Mouse (Mus musculus): Measurements from ENCODE around the gene Stim2. TPM values are rescaled to one million over a fixed set of nuclear protein-coding genes. Genes with fewer than 3 reads are reported as not detected.

The Stim2 gene
- polyA plus RNA-seq, 1 experiment from 2014 or later: 26.0 TPM

DNA sequence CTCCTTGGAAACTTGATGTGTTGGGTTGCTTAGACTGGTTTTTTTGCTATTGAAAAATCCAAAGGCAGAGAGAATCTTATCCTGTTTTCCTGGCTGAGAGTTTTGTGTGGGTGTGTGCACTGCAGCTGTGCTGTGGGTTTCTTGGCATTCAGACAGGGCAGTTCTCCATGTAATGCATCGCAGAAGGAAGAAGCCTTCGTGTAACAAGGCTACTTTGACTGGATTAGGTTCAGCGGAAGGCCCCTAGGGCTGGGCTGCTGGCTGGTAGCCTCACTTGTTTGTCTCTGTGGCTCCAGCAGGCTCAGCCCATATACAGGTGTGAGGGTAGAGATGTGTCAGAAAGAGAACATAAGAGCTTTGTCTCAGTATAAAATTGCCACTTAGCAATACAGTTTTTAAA lies 102.6 kb downstream of the Stim2 start:
- Histone ChIP-seq H3K9me3 (ENCODE audit: control insufficient read depth, low read length) (no peaks in the 10 kb centered on the region), H3K4me2 (replicated peaks; ENCODE audit: low read depth, low read length) (no peak overlapping the region), H3K36me3 (ENCODE audit: control insufficient read depth, insufficient read depth, low read length) (peaks cover 8% of the 10 kb centered on the region), H3K4me3 (ENCODE audit: low read length) (no peak overlapping the region), H3K27ac (ENCODE audit: low read depth, low read length) (no peak overlapping the region), H3K27me3 (ENCODE audit: control insufficient read depth, insufficient read depth, low read length) (no peaks in the 10 kb centered on the region), H3K4me1 (ENCODE audit: control insufficient read depth, insufficient read depth, low read length) (0 out of 2 replicates have a peak, but pooled peaks cover 5% of the 10 kb centered on the region), H3K9ac (ENCODE audit: low read depth, low read length) (no peak overlapping the region)
- WGBS: 56% methylated on average over 3 of the region's 3 CpGs
- ATAC-seq (ENCODE audit: low FRiP score, low TSS enrichment): no peak

DNA sequence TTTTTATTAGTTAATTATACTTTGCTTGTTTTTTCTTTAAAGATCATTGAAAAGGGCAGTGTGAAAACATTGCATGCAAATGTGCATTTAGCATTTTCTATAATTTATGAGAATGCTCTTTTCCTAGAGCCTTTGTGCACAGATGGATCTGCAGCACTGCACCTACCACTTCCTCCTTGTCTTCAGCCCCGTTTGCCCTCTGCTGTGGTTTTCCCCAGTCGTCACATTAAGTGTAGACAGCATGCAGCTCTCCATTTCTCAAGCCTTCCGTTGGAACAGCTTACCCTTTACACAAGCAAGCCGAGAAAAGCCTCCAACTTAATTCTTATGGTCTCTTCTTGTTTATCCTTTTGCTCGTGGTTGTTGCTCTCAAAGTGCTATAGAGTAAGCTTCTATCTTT lies 103.0 kb downstream of the Stim2 start:
- Histone ChIP-seq H3K27me3 (ENCODE audit: control insufficient read depth, insufficient read depth, low read length) (no peaks in the 10 kb centered on the region), H3K9ac (ENCODE audit: low read depth, low read length) (no peak overlapping the region), H3K9me3 (ENCODE audit: control insufficient read depth, low read length) (no peaks in the 10 kb centered on the region), H3K4me2 (replicated peaks; ENCODE audit: low read depth, low read length) (no peak overlapping the region), H3K27ac (ENCODE audit: low read depth, low read length) (no peak overlapping the region), H3K4me3 (ENCODE audit: low read length) (no peak overlapping the region), H3K36me3 (ENCODE audit: control insufficient read depth, insufficient read depth, low read length) (peaks cover 8% of the 10 kb centered on the region), H3K4me1 (ENCODE audit: control insufficient read depth, insufficient read depth, low read length) (0 out of 2 replicates have a peak, but pooled peaks cover 5% of the 10 kb centered on the region)
- WGBS: 68% methylated on average over 5 of the region's 5 CpGs
- ATAC-seq (ENCODE audit: low FRiP score, low TSS enrichment): no peak

DNA sequence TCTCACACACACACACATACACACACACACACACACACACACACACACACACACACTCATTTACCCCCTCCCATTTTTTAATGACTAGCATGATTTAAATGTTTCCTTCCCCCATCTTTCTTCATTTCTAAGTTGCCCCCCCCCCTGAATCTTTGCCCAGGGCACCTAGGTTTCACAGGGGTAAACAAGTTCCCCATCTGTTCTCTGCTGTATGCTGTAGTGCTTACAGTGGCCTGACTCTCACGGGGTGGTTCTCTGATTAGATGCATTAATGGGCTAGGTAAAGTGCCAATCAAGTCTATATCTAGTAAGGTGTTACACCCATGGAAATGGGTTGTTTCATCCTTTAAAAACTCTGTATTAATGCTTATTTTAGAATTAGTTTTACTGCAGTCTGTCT lies 103.7 kb downstream of the Stim2 start:
- WGBS: 91% methylated on average over 1 of the region's 1 CpGs
- peaks cover 8% of the 10 kb centered on the region for H3K36me3 ChIP-seq (ENCODE audit: control insufficient read depth, insufficient read depth, low read length)
- no peak for ATAC-seq (ENCODE audit: low FRiP score, low TSS enrichment)
- 0 out of 2 replicates have a peak, but pooled peaks cover 5% of the 10 kb centered on the region for H3K4me1 ChIP-seq (ENCODE audit: control insufficient read depth, insufficient read depth, low read length)
- H3K9me3 ChIP-seq (ENCODE audit: control insufficient read depth, low read length): no peaks in the 10 kb centered on the region
- no peaks in the 10 kb centered on the region for H3K27me3 ChIP-seq (ENCODE audit: control insufficient read depth, insufficient read depth, low read length)
- H3K9ac ChIP-seq (ENCODE audit: low read depth, low read length): no peak overlapping the region
- H3K27ac ChIP-seq (ENCODE audit: low read depth, low read length): no peak overlapping the region
- no peak overlapping the region for H3K4me2 ChIP-seq (replicated peaks; ENCODE audit: low read depth, low read length)
- H3K4me3 ChIP-seq (ENCODE audit: low read length): no peak overlapping the region

DNA sequence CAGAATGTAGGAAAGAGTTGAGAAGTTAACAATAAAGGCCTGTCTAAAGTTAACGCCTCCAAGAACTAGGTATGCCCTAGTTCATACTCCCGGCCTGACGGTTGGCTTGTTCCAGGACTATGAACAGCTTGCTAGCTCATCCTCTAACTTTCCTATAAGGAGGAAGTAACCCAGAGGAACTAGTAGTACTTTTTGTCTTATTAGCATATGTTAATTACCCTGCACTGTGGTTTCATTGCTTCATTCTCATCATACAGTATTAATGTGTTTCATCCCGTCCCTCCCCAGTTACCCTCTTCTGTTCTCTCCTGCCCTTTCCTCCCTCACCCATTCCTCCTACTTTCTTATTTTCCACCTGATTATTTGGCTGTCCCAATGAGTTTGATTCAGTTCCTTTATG lies 108.4 kb downstream of the Stim2 start:
- no peaks in the 10 kb centered on the region for H3K27me3 ChIP-seq (ENCODE audit: control insufficient read depth, insufficient read depth, low read length)
- peaks cover 8% of the 10 kb centered on the region for H3K36me3 ChIP-seq (ENCODE audit: control insufficient read depth, insufficient read depth, low read length)
- WGBS: 85% methylated on average over 4 of the region's 4 CpGs
- H3K4me3 ChIP-seq (ENCODE audit: low read length): no peak overlapping the region
- no peak for ATAC-seq (ENCODE audit: low FRiP score, low TSS enrichment)
- no peak overlapping the region for H3K27ac ChIP-seq (ENCODE audit: low read depth, low read length)
- H3K4me1 ChIP-seq (ENCODE audit: control insufficient read depth, insufficient read depth, low read length): no peaks in the 10 kb centered on the region
- H3K9me3 ChIP-seq (ENCODE audit: control insufficient read depth, low read length): no peaks in the 10 kb centered on the region
- H3K4me2 ChIP-seq (replicated peaks; ENCODE audit: low read depth, low read length): no peak overlapping the region
- H3K9ac ChIP-seq (ENCODE audit: low read depth, low read length): no peak overlapping the region

DNA sequence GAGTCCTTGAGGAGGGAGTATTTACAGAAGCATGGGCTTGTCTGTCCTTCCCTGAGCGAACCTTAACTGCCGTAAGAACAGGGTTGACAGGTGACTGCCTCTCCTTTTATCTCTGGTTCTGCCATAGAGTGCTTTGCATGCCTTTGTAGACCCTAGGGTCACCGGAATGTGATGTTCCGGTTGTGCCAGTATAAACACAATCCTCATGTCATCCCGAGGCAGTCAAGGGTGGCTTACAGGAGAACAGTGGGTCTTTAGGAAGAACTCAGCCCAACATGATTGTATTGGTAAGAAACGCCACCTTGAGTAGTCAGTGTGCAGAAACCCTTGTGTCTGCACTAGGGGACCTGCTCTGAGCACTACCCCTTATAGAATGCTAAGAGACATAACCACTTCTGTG lies 108.8 kb downstream of the Stim2 start:
- ATAC-seq (ENCODE audit: low FRiP score, low TSS enrichment): peak; percentile 49; the same call in 1 of the 2 replicates
- no peak overlapping the region for H3K27ac ChIP-seq (ENCODE audit: low read depth, low read length)
- no peaks in the 10 kb centered on the region for H3K27me3 ChIP-seq (ENCODE audit: control insufficient read depth, insufficient read depth, low read length)
- peaks cover 8% of the 10 kb centered on the region for H3K36me3 ChIP-seq (ENCODE audit: control insufficient read depth, insufficient read depth, low read length)
- no peak overlapping the region for H3K4me2 ChIP-seq (replicated peaks; ENCODE audit: low read depth, low read length)
- no peak overlapping the region for H3K9ac ChIP-seq (ENCODE audit: low read depth, low read length)
- H3K4me3 ChIP-seq (ENCODE audit: low read length): no peak overlapping the region
- no peaks in the 10 kb centered on the region for H3K9me3 ChIP-seq (ENCODE audit: control insufficient read depth, low read length)
- 56% methylated on average over 6 of the region's 6 CpGs for WGBS
- no peaks in the 10 kb centered on the region for H3K4me1 ChIP-seq (ENCODE audit: control insufficient read depth, insufficient read depth, low read length)

DNA sequence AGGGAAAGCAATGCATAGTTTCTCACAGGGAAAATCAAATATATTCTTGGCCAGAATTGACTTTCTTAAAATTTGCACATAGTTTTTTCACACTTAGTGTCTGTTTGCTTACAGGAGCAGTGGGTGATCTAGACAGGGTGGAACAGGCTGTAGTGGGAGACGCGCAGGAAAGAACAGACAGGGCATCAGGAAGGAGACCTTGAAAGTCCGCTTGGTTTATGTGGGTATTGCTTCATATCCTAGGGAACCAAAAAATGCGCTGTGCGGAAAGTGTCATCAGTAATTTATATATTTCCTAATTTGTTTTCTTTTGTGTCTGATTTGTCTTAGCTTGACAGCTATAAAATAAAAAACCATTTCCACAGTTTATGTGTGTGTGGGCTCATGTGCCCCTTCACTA lies 110.8 kb downstream of the Stim2 start:
- Histone ChIP-seq H3K27me3 (ENCODE audit: control insufficient read depth, insufficient read depth, low read length) (no peaks in the 10 kb centered on the region), H3K9me3 (ENCODE audit: control insufficient read depth, low read length) (no peaks in the 10 kb centered on the region), H3K4me1 (ENCODE audit: control insufficient read depth, insufficient read depth, low read length) (no peaks in the 10 kb centered on the region), H3K4me2 (replicated peaks; ENCODE audit: low read depth, low read length) (no peak overlapping the region), H3K9ac (ENCODE audit: low read depth, low read length) (no peak overlapping the region), H3K27ac (ENCODE audit: low read depth, low read length) (no peak overlapping the region), H3K4me3 (ENCODE audit: low read length) (no peak overlapping the region), H3K36me3 (ENCODE audit: control insufficient read depth, insufficient read depth, low read length) (peaks cover 8% of the 10 kb centered on the region)
- ATAC-seq (ENCODE audit: low FRiP score, low TSS enrichment): no peak
- WGBS: 81% methylated on average over 5 of the region's 5 CpGs

DNA sequence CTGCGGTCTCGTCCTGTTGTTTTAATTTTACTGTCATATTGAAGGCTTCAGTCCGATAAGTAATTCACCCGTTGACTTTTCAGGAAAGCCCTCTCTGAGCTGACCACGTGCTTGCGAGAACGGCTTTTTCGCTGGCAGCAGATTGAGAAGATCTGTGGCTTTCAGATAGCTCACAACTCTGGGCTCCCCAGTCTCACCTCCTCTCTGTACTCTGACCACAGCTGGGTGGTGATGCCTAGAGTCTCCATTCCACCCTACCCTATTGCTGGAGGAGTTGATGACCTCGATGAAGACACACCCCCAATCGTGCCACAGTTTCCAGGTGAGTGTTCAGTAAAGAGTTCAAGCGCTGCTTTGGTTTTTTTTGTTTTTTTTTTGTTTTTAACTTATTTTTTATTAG lies 112.5 kb downstream of the Stim2 start:
- Histone ChIP-seq H3K36me3 (ENCODE audit: control insufficient read depth, insufficient read depth, low read length) (peaks cover 1% of the 10 kb centered on the region), H3K4me3 (ENCODE audit: low read length) (no peak overlapping the region), H3K27ac (ENCODE audit: low read depth, low read length) (no peak overlapping the region), H3K4me2 (replicated peaks; ENCODE audit: low read depth, low read length) (no peak overlapping the region), H3K9ac (ENCODE audit: low read depth, low read length) (no peak overlapping the region), H3K27me3 (ENCODE audit: control insufficient read depth, insufficient read depth, low read length) (no peaks in the 10 kb centered on the region), H3K9me3 (ENCODE audit: control insufficient read depth, low read length) (no peaks in the 10 kb centered on the region), H3K4me1 (ENCODE audit: control insufficient read depth, insufficient read depth, low read length) (no peaks in the 10 kb centered on the region)
- no peak for ATAC-seq (ENCODE audit: low FRiP score, low TSS enrichment)
- WGBS: 95% methylated on average over 11 of the region's 11 CpGs

DNA sequence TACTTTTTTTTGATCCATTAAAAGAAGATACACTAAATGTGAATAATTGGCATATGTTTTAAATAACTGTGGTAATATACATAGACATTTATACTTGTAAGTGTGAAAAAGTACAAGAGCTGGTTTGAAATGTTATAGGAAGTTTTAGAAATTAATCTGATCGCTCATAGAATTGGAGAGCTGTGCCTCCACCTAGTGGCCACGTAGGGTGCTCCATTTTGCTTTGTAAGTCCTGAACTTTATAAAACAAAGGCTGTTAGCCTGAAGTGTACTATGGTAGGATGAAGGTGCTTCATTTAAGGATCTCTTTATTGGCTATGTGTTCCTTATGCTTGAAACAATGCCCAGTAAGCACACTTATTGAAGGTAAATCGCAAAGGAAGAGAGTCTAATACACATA lies 115.0 kb downstream of the Stim2 start:
- H3K4me3 ChIP-seq (ENCODE audit: low read length): no peak overlapping the region
- no peak for ATAC-seq (ENCODE audit: low FRiP score, low TSS enrichment)
- peaks cover 15% of the 10 kb centered on the region for H3K36me3 ChIP-seq (ENCODE audit: control insufficient read depth, insufficient read depth, low read length)
- no peak overlapping the region for H3K4me2 ChIP-seq (replicated peaks; ENCODE audit: low read depth, low read length)
- 28% methylated on average over 3 of the region's 3 CpGs for WGBS
- H3K9me3 ChIP-seq (ENCODE audit: control insufficient read depth, low read length): no peaks in the 10 kb centered on the region
- H3K27me3 ChIP-seq (ENCODE audit: control insufficient read depth, insufficient read depth, low read length): no peaks in the 10 kb centered on the region
- no peak overlapping the region for H3K27ac ChIP-seq (ENCODE audit: low read depth, low read length)
- no peaks in the 10 kb centered on the region for H3K4me1 ChIP-seq (ENCODE audit: control insufficient read depth, insufficient read depth, low read length)
- H3K9ac ChIP-seq (ENCODE audit: low read depth, low read length): no peak overlapping the region

DNA sequence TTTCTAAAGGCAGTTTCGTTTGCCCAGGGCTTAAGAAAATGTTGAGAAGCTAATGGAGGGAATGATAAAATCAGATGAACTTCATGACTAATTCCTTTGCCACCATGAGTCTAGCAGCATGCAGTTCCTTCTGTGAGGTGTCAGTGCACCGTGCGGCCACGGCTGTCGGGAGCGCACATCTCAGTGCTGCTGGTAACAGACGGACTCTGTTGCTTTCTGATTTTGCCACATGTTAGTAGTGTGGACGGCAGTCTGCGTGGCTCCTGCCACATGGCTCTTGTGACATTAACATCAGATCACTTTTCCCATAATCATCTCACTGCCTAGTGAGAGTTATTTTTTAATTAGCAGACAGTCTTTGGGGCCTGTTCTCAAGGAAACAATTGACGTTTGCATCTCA lies 118.2 kb downstream of the Stim2 start:
- ATAC-seq (ENCODE audit: low FRiP score, low TSS enrichment): no peak
- H3K36me3 ChIP-seq (ENCODE audit: control insufficient read depth, insufficient read depth, low read length): peaks cover 22% of the 10 kb centered on the region
- H3K4me2 ChIP-seq (replicated peaks; ENCODE audit: low read depth, low read length): no peak overlapping the region
- no peaks in the 10 kb centered on the region for H3K4me1 ChIP-seq (ENCODE audit: control insufficient read depth, insufficient read depth, low read length)
- H3K9me3 ChIP-seq (ENCODE audit: control insufficient read depth, low read length): no peaks in the 10 kb centered on the region
- 89% methylated on average over 10 of the region's 10 CpGs for WGBS
- no peak overlapping the region for H3K27ac ChIP-seq (ENCODE audit: low read depth, low read length)
- H3K4me3 ChIP-seq (ENCODE audit: low read length): no peak overlapping the region
- H3K27me3 ChIP-seq (ENCODE audit: control insufficient read depth, insufficient read depth, low read length): no peaks in the 10 kb centered on the region
- H3K9ac ChIP-seq (ENCODE audit: low read depth, low read length): no peak overlapping the region

Measured in kidney, embryonic 14.5 days (tissue).